ENCODE assay signal across 13 mouse cellular contexts in genomic region chr12:104492009-104492408, GRCm38 (mm10). TPM values are rescaled to one million over a fixed set of nuclear protein-coding genes. Genes with fewer than 3 reads are reported as not detected.
DNase-seq lines count a peak whose midpoint lies in the region.
"Had no signal": no experiment of that assay in that cellular context is flagged by ENCODE, and none has a peak within 500 bp of the region (broad histone marks: within the 10 kb centered on the region; RNA-seq: fewer than 3 reads in every experiment).

No protein-coding gene starts in this region.

- intact Hi-C loops in left cerebral cortex, postnatal 4 days (cut with DNase I) = no loop called here

- peak; percentile 58 to 80 for DNase-seq in cerebellum, postnatal 10 days
- no peak for DNase-seq in cerebellum, postnatal 4 days (ENCODE audit: low spot score in 2 of 2)
- peak; percentile 36 for DNase-seq in left cerebral cortex, postnatal 4 days
- DNase-seq in left cerebral cortex, adult 18-20 months (ENCODE audit: low spot score in 2 of 2) = no peak
- peak; percentile 9 for DNase-seq in NIH3T3 (ENCODE audit: low read depth)
- DNase-seq in heart, adult 9 months (ENCODE audit: low spot score in 2 of 2) = peak; percentile 50 to 71
- DNase-seq in thymus, postnatal 14 days = no peak
- no peak for DNase-seq in kidney, adult 18-20 months
- DNase-seq: adrenal gland, adult 2 months; cerebellum, adult 11 months; kidney, postnatal 4 days; thymus, adult 18-20 months had no signal

RNA-seq across cellular contexts. Expression of gene Gsc, which starts 18.9 kb away (rescaled TPM):
- not detected for total RNA-seq in left cerebral cortex, postnatal 4 days (2021)
- total RNA-seq in left cerebral cortex, adult 18-20 months (2021) = not detected
- total RNA-seq: adrenal gland, adult 2 months; MEL had no signal

Comparison
In these comparisons a context has a peak if more than half of its experiments do, and no peak if none do; other contexts are left out.
1. DNase-seq: peak in cerebellum, postnatal 10 days (2 of 2), left cerebral cortex, postnatal 4 days (single experiment), NIH3T3 (single experiment) and heart, adult 9 months (2 of 2); none in cerebellum, postnatal 4 days (0 of 2), left cerebral cortex, adult 18-20 months (0 of 2), thymus, postnatal 14 days (single experiment) and kidney, adult 18-20 months (single experiment).